Mouse (Mus musculus) CD8-positive naive resting alpha-beta T cell, adult 57 days (primary cell): ENCODE measurements around the gene Gpat2. TPM values are rescaled to one million over a fixed set of nuclear protein-coding genes. Genes with fewer than 3 reads are reported as not detected.

Experiments used
- total RNA-seq: library from RNA; stranded (reverse); gene quantifications from one replicate; pipeline ENCODE4 v1.2.4, GENCODE M21; 2023

The Gpat2 gene
- total RNA-seq = not detected

GRCm38 (mm10) chr2:127424977-127425376 lies at the start of gene Gpat2:
Gpat2 (plus strand) TSS chr2:127425199.

GRCm38 (mm10) chr2:127444055-127444789 lies 19.2 kb downstream of the Gpat2 start, which contains the start of gene Fahd2a:
Fahd2a (minus strand) TSS chr2:127444565.

Other genes with a start within 250 kb of the Gpat2 start
- 1.5 TPM for gene 1810024B03Rik, start 216.9 kb upstream of the Gpat2 start, total RNA-seq
- gene Snrnp200, start 216.8 kb upstream of the Gpat2 start, total RNA-seq = 159 TPM
- gene Ciao1, start 177.4 kb upstream of the Gpat2 start, total RNA-seq = 46.3 TPM
- gene Tmem127, start 177.3 kb upstream of the Gpat2 start, total RNA-seq = 50.3 TPM
- gene Stard7, start 155.0 kb upstream of the Gpat2 start, total RNA-seq = 61.9 TPM
- gene Dusp2, start 89.0 kb upstream of the Gpat2 start, total RNA-seq = 588 TPM
- gene Astl, start 86.6 kb upstream of the Gpat2 start, total RNA-seq = 0.70 TPM
- gene Adra2b, start 62.0 kb upstream of the Gpat2 start, total RNA-seq = not detected
- 13.0 TPM for gene Fahd2a, start 19.4 kb downstream of the Gpat2 start, total RNA-seq
- gene Kcnip3, start 96.9 kb downstream of the Gpat2 start, total RNA-seq = not detected
- gene Prom2, start 116.3 kb downstream of the Gpat2 start, total RNA-seq = not detected
- gene Zfp661, start 161.9 kb downstream of the Gpat2 start, total RNA-seq = 5.6 TPM
- 118 TPM for gene Mrps5, start 162.0 kb downstream of the Gpat2 start, total RNA-seq
- gene Mal, start 231.5 kb downstream of the Gpat2 start, total RNA-seq = not detected